Mouse (Mus musculus) ES-Bruce4 (cell line): ENCODE data around the gene Flt3l. TPM values are rescaled to one million over a fixed set of nuclear protein-coding genes. Genes with fewer than 3 reads are reported as not detected.
"Not testable (repeated sequence)": the region's sequence is repeated elsewhere in the genome, so short reads cannot be mapped to it uniquely, and the experiment has no call there.

Experiments used
- H3K27ac ChIP-seq: 2 replicates; pipeline ENCODE4 v1.5.1; 2012; ENCODE audit warnings: low read length, inconsistent platforms; ENCODE audit not compliant: insufficient read depth
- H3K27me3 ChIP-seq: 2 replicates; pipeline ENCODE4 v1.6.1; 2012; ENCODE audit warnings: mild to moderate bottlenecking, low read length, inconsistent platforms; ENCODE audit not compliant: control insufficient read depth, poor library complexity, insufficient read depth, severe bottlenecking
- H3K36me3 ChIP-seq: 2 replicates; pipeline ENCODE4 v1.6.1; 2012; ENCODE audit warnings: inconsistent platforms, mild to moderate bottlenecking, low read length, moderate library complexity; ENCODE audit not compliant: control insufficient read depth, poor library complexity, insufficient read depth, severe bottlenecking
- H3K4me1 ChIP-seq: one replicate; pipeline ENCODE4 v1.8.1; 2011; ENCODE audit warnings: low read length; ENCODE audit not compliant: control insufficient read depth, insufficient read depth
- H3K4me3 ChIP-seq: 2 replicates; pipeline ENCODE4 v1.5.1; 2011; ENCODE audit warnings: low read depth, mild to moderate bottlenecking, low read length
- H3K9ac ChIP-seq: 2 replicates; pipeline ENCODE4 v1.6.1; 2012; ENCODE audit warnings: low read depth, mild to moderate bottlenecking, inconsistent platforms; ENCODE audit not compliant: poor library complexity, severe bottlenecking
- H3K9me3 ChIP-seq: replicated peaks from 2 replicates; pipeline ENCODE4 v1.6.1; 2012; ENCODE audit warnings: mild to moderate bottlenecking, low read length, inconsistent platforms; ENCODE audit not compliant: control insufficient read depth, poor library complexity, insufficient read depth, severe bottlenecking
- CTCF ChIP-seq: IDR thresholded peaks from one replicate; pipeline ENCODE4 v1.8.1; 2011; ENCODE audit warnings: low read depth, low read length
- EP300 ChIP-seq: IDR thresholded peaks from 2 replicates; pipeline ENCODE4 v1.6.1; 2011; ENCODE audit warnings: low read depth, low read length; ENCODE audit not compliant: insufficient read depth
- POLR2A ChIP-seq: IDR thresholded peaks from one replicate; pipeline ENCODE4 v1.8.1; 2011; ENCODE audit warnings: low read length; ENCODE audit not compliant: insufficient read depth
- polyA plus RNA-seq: library from polyadenylated mRNA; stranded (reverse); fragments of >200 nt; gene quantifications from 2 replicates; pipeline ENCODE4 v1.2.4, GENCODE M21; 2011; ENCODE audit warnings: low read depth; ENCODE audit not compliant: missing spikeins, insufficient read depth, insufficient read length

Flt3l gene
- polyA plus RNA-seq, 1 experiment, result 3.0 TPM

DNA sequence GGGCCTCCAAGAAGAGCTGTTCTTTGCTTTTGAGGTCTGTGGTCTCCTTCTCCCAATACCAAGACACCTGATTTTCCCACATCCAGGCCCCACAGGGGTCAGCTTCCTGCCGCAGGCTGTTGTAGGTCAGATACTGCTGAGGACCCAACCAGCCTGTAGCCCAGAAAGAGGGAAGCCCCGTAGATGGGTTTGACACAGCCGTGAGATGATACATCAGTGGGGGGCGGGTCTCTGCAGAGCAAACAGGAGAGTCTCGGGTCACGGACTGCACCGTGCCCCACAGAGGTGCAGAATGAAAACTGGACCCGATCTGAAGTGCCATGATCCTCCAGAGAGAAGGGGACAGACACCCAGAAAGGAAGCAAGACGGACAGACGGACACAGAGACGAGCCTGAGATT is 33.8 kb downstream of the Flt3l start:
- Histone ChIP-seq H3K9ac (no peak overlapping the region), H3K9me3 (no peaks in the 10 kb centered on the region), H3K27ac (no peak overlapping the region), H3K36me3 (no peaks in the 10 kb centered on the region), H3K4me3 (no peak overlapping the region), H3K27me3 (no peaks in the 10 kb centered on the region), H3K4me1 (peaks cover 2% of the 10 kb centered on the region)
- TF ChIP-seq POLR2A, result no peak
- TF ChIP-seq CTCF, result no peak

DNA sequence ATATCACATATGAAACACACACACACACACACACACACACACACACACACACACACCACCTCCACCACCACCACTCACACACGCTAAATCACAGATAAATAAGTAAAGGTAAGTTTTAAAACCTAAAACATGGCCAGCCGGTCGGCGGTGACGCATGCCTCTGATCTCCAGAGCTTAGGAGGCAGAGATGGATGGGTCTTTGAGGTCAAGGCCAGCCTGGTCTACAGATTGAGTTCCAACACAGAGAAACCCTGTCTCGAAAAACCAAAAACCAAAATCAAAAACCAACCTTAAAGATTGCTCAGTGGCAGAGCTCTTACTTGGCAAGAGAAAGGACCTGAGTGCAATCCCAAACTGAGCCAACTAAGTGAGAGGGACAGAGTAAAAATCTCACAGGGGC is 36.2 kb downstream of the Flt3l start:
- Histone ChIP-seq H3K27ac (no peak overlapping the region), H3K9me3 (no peaks in the 10 kb centered on the region), H3K36me3 (no peaks in the 10 kb centered on the region), H3K4me3 (no peak overlapping the region), H3K27me3 (no peaks in the 10 kb centered on the region), H3K9ac (no peak overlapping the region), H3K4me1 (peaks cover 3% of the 10 kb centered on the region)
- no peak for TF ChIP-seq POLR2A
- TF ChIP-seq CTCF, result no peak
- TF ChIP-seq EP300, result no peak

DNA sequence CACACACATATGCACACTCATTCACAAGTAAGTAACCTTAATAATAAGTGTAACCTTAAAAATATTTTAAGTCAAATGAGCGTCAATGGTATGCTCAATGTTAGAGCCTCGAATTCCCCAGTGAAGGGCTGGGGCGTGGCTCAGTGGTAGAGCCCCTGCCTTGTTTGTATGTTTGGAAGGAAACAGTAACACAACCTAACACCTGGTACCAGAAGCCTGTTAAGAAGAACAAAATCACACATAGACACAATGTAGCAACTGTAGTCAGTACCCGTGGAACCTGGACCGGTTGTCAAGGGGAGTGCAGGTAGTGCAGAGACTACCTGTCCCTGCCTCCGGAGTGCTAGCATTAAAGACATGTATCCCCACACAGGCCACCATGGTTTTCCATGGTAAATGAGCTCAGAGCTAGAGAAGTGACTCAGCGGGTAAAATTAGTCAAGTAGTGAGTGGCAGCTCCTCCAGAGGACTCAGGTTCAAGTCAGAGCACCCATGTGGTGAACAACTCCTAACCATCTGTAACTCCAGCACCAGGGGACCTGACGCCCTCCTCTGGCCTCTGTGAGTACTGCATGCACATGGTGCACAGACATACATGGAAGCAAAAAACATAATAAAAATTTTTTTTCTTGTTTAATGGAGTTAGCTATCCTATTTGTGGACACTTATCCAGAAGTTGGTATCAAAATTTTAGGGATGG is 37.5 kb downstream of the Flt3l start:
- peak; percentile 69 for TF ChIP-seq CTCF
- no peak for TF ChIP-seq EP300
- Histone ChIP-seq H3K9ac (no peak overlapping the region), H3K9me3 (no peaks in the 10 kb centered on the region), H3K4me3 (no peak overlapping the region), H3K27me3 (no peaks in the 10 kb centered on the region), H3K36me3 (no peaks in the 10 kb centered on the region), H3K27ac (no peak overlapping the region), H3K4me1 (peaks cover 2% of the 10 kb centered on the region)

DNA sequence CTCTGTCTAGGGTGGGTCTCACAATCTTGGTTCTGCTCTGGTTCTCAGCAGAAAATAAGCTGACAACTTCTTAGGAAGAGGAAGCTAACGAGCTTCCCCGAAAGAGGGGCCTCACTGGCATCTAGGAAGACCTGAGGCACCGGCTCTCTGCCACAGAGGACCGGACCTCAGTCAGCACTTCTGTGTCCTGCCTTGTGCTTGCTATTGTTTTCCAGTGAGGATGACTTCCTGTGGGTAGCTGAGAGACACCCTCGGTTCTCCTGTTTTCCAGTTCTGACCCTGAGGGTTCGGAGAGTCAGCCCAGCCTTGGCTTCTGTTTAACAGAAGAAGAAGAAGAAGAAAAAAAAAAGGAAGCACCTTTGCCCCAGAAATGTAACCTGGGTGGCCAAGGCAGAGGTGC is 38.8 kb downstream of the Flt3l start:
- Histone ChIP-seq H3K27me3 (no peaks in the 10 kb centered on the region), H3K27ac (no peak overlapping the region), H3K9me3 (no peaks in the 10 kb centered on the region), H3K4me1 (peaks cover 6% of the 10 kb centered on the region), H3K36me3 (no peaks in the 10 kb centered on the region), H3K9ac (no peak overlapping the region), H3K4me3 (no peak overlapping the region)
- TF ChIP-seq POLR2A (no peak), EP300 (no peak), CTCF (no peak)

DNA sequence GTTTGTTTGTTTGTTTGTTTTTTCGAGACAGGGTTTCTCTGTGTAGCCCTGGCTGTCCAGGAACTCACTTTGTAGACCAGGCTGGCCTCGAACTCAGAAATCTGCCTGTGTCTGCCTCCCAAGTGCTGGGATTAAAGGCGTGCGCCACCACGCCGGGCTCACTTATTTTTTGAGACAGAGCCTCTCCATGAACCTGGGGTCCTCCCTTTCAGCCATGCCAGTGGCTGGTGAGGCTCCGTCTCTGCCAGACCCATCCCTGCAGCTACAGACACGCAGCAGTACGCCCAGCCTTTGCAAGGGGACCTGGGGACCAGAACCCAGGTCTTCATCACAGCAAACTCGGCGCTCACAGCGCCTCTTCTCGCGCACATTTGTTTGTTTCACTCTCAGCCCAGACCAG is 40.3 kb downstream of the Flt3l start:
- not testable (repeated sequence) for H3K9ac ChIP-seq, H3K27me3 ChIP-seq, H3K36me3 ChIP-seq, H3K27ac ChIP-seq, H3K9me3 ChIP-seq, H3K4me1 ChIP-seq, H3K4me3 ChIP-seq

DNA sequence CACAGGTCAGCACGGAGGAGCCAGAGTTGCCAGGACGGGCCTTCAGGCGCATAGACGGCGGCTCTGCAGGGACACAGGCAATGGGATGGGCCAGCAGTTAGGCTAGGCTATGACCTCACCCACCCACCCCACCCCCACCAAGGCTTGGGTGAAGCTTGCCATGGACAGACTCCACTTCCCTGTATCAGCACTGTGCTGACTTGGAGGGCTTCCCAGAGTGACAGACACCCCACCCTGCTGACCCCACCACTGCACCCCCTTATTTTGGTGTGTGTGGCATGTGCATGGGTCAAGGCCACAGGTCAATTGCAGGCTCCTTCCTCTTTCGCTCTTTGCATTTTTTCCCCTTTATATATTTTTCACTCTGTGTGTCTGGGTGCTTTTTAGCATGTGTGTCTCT is 40.9 kb downstream of the Flt3l start:
- no peaks in the 10 kb centered on the region for H3K27me3 ChIP-seq
- TF ChIP-seq POLR2A (no peak), EP300 (no peak), CTCF (no peak)
- no peak overlapping the region for H3K4me3 ChIP-seq
- H3K9me3 ChIP-seq, result no peaks in the 10 kb centered on the region
- no peak overlapping the region for H3K9ac ChIP-seq
- H3K27ac ChIP-seq, result no peak overlapping the region
- H3K36me3 ChIP-seq, result no peaks in the 10 kb centered on the region
- peaks cover 6% of the 10 kb centered on the region for H3K4me1 ChIP-seq

DNA sequence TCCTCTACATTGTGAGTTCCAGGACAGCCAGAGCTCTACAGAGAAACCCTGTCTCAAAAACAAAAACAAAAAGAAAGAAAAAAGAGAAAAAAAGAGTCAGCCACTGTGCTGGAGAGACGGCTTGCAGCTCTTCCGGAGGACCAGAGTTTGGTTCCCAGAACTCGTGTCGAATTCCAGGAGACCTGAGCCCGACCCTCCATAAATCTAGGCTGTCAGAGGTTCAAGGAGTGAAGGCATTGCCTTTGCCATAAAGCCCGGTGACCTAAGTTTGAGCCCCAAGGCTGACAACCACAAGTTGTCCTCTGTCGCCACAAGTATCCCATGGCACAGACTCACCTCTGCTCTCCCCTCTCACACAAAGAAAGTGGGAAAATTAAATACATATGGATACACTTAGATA is 42.1 kb downstream of the Flt3l start:
- H3K27ac ChIP-seq, result no peak overlapping the region
- no peaks in the 10 kb centered on the region for H3K36me3 ChIP-seq
- no peaks in the 10 kb centered on the region for H3K9me3 ChIP-seq
- peaks cover 6% of the 10 kb centered on the region for H3K4me1 ChIP-seq
- no peak overlapping the region for H3K9ac ChIP-seq
- no peak for TF ChIP-seq EP300
- TF ChIP-seq POLR2A, result no peak
- TF ChIP-seq CTCF, result no peak
- no peak overlapping the region for H3K4me3 ChIP-seq
- H3K27me3 ChIP-seq, result no peaks in the 10 kb centered on the region
